Mouse (Mus musculus) NIH3T3 (cell line): Measurements from ENCODE around the gene Ctf2.
"Not testable (repeated sequence)": the region's sequence is repeated elsewhere in the genome, so short reads cannot be mapped to it uniquely, and the experiment has no call there.

Experiments
- DNase-seq: peaks from one replicate; pipeline ENCODE4 v3.0.0-alpha.2; 2012; ENCODE audit warnings: low read depth

The Ctf2 gene

GRCm38 (mm10) chr7:127712461-127713385, 19.2 kb downstream of the Ctf2 start, which contains the start of gene Ctf1:
TSS of gene Ctf1 (plus strand) at chr7:127712736.
- peak; percentile 82 for DNase-seq

DNA sequence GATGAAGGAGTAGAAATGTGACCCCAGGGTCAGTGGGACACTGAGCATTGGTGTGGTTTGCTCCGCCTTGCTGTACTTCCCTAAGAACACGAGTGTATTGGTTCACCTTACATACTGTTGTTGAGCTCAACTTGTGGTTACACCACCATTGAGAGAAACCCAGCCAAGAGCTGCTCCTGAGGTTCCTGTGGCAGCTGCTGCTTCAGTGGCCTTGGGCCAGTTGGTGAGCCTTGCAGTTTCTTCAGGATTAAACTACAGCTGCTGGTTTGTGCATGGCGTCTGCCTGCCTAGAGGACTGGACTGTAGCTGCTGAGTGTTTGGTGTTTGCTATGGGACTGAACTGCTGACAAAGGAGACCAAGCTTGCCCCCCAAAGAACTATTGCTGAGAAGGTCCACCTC, 20.5 kb downstream of the Ctf2 start:
- DNase-seq = peak; percentile 19

GRCm38 (mm10) chr7:127711031-127711430, 20.9 kb downstream of the Ctf2 start:
- DNase-seq = no peak

GRCm38 (mm10) chr7:127709261-127709979, 22.5 kb downstream of the Ctf2 start:
- no peak for DNase-seq

GRCm38 (mm10) chr7:127708207-127709078, 23.5 kb downstream of the Ctf2 start, which contains the start of gene Bcl7c:
TSS of gene Bcl7c (minus strand) at chr7:127708933.
- DNase-seq = peak; percentile 95

DNA sequence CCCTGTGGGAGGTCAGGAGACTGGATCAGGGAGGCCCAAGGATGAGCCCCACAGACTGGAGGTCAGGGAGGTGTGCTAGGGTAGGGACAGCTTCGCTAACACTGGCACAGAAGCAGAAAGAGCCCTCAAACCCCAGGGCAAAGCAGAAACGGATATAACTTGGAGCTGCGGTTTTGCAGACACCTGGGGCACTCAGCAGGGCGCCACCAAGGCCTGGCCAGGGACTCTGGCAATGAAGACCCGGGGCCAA, 24.1 kb downstream of the Ctf2 start:
- no peak for DNase-seq

DNA sequence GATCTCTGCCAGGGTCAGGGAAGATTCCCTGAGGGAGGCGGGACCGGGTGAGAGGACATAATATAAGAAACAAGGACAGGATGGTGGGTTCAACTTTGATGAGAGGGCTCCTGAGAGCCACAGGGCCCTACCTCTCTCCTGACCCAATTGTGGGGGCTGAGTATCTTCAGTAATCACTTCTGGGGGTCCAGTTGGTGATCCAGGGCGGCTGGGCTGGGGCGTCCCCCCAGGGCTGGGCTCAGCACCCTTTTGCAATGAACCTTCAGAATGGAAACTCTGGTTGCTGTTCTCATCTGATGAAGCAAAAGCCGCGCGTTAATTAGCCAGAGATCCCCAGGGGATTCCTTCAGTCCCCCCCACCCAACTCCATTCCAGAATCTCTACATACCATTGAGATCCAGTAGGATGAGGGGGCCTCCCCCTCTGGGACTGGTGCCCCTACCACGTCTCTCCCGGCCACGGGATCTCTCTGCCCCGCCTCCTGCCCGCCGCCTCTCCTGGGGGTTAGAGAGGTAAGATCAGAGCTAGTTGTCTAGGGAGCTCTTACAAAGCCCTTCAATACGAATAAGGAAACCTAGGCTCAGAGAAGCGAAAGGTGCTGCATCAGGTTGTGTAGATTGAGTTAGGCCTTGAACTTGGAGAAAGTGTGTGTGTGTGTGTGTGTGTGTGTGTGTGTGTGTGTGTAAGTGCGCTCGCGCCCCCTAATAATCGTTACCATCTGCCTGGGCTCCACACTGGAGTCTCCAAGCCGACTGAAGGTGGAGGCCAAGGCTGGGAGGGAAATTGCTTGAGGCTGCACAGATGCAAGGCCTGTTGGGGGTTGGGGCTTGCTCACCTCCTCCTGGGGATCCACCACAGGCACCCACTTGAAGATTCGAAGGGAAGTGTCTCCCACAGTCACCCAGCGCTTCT, 24.7 kb downstream of the Ctf2 start:
- peak; percentile 65 for DNase-seq

DNA sequence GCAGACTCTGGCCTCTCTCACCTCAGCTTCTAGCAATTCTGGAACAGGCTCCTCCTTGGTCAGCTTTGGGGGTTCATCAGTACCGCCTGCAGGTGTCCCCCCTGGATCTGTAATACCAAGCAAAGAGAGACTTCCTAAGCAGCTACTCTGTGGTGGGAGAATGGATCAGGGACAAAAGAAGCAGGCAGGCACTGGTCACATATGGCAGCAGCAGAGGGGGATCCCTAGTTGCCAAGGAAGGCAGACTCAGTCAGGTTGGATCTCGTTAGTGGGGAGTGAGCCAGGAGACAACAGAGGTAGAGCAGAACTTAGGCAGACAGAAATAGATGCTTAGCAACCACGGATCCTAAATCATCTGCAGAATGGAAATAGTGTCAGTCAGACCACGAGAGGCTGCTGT, 26.3 kb downstream of the Ctf2 start:
- no peak for DNase-seq

DNA sequence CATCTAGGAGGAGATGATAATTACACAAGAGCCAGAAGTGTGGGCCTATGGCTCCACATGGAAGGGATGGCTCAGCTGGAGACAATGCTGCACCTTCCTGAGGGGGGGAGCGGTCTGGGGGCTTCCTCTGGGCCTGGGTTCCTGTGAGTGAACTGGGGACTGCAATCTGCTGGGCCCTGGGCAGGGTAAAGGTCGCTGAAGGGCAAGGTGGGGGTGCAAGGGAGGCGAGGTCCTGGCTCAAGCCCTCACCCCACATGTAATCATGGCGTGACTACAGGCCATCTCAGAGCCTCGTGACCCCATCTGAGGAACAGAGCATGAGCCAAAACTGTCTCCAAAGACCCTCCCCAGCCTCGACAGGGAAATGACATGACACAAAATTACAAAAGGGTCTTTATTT, 27.4 kb downstream of the Ctf2 start:
- no peak for DNase-seq

DNA sequence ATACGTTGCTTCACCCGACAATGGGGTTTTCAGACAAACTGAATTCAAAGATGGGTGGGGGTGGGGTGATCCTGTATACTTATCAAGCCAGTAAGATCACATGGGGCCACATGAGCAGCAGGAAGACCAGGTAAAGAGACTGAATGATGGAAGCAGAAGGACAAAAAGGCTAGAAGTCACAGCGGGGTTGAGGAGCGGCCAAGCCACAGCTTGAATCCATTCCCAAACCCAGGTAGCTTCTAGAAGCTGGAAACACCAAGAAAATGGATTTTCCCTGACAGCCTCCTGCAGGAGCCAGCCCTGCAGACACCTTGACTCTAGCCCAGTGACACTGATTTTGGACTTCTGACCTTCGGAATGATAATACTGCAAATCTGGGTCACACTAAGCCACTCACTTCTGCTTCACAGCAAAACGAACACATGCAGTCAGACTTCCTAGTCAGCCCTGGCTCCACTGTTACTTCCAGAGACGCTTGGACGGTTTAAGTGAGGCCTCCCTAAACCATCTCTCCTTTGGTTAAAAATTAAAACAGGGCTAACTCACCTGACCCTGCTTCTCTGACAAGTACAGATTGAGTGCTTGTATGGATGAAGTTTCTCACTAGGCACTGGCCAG, 28.3 kb downstream of the Ctf2 start:
- DNase-seq = no peak

DNA sequence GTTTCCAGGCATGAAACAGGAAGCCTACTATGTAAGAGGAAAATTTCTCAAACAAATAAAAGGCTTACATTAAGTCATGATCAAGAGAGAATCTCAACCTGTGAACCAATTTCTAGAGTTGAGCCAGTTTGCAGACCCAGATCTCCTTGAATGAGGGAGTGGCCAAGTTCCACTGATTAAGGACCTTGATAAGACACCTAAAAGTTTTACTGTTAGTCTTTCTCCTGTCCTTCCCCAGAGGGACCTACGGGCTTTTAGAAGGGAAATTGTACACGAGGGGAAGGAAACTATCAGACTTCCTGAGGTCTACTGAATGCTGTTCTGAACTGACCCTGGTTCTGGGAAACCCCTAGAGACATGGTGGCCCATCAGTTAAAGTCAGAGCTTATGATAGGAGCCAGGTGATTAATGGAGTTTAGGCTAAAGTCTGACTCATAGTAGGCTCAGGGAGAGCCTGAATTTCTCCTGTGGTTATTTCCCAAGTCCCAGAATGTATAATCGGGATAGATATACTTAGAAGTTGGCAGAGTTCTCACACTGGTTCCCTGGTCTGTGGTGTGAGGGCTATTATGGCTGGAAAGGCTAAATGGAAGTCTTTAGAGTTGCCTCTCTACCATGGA, 31.1 kb downstream of the Ctf2 start:
- peak; percentile 52 for DNase-seq

DNA sequence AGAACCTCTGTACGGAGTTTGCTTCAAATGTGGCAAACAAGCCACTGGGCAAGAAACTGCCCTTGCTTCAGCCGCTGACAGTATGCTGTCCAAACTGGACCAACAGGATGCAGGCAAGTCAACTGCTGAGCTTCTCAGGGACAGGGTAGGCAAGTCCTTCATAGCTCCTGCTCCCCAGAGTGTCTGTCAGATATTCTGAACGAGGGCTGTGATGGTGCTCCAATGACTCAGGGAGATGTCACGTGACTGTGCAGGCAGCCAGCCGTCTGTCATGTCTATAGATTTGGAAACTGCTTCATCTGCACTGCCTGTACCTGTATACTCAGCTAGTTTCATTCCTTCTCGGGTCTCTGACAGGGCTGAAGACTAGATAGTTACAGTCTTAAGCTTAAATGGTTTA, 33.0 kb downstream of the Ctf2 start:
- no peak for DNase-seq

GRCm38 (mm10) chr7:127693730-127694129, 38.2 kb downstream of the Ctf2 start:
- not testable (repeated sequence) for DNase-seq

GRCm38 (mm10) chr7:127693290-127693689, 38.7 kb downstream of the Ctf2 start:
- no peak for DNase-seq

DNA sequence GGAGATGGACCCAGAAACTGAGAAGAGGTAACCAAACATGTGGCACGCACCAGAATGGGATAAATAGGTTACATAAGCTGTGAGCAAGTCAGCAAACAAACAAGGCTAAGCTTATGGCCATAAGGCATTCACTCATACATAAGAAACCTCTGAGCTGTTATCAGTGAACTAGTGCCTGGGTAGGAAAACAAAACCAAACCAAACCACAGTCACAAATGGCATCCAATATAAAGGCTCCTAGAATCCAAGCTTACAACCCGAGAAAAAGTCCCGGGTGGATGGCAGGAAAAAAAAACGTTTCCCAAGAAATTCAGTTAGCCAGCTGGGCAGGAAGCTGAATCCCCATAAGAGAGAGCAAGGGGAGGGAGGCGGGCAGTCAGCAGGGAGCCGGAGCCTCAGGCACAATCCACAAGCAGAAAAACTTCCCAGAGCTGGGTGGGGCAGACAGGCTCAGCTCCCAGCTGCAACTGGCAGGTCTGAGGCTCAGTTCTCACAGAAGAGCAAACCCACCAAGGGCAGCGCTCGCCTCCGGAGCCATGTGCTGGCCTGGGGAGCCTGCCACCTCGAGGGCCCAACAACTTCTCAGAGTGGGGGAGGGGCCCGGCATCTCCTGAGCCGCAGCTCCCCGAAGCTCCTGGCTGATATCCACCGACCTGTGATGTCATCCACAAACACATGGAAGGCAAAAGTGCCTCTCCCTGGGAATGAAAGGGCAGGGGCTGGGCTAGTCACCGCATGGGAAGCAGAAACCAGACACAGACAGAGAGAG, 40.6 kb downstream of the Ctf2 start:
- DNase-seq = peak; percentile 89

DNA sequence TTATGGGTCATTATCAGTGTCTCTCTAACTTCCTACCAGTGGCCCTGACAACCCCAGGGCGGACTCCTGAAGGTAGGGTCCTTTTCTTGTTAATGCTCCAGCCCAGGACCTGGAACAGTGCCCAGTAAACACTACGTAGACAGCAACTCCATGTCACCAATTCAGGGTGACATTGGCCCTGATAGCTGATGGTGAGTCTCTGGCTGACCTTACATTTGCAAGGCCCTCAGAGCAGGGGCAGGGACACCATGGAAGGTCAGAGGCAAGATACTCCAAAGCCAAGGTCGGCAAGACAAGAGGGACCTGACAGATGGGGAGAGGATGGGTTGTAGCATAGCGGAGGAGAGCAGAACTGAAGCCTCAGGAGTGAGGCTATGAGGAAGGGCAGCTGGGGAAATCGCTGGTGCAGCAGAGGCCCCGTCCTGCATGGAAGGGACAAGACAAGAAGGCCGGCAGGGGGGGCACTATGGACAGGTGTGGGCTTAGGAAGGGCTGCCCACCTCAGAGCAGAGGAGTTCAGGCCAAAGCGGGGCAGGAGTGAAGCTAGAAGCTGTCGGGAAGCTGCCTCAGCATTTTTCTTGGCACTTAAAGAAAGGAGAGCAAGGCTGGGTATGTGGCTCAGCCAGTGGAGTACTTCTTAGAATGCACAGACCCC, 42.2 kb downstream of the Ctf2 start:
- no peak for DNase-seq

DNA sequence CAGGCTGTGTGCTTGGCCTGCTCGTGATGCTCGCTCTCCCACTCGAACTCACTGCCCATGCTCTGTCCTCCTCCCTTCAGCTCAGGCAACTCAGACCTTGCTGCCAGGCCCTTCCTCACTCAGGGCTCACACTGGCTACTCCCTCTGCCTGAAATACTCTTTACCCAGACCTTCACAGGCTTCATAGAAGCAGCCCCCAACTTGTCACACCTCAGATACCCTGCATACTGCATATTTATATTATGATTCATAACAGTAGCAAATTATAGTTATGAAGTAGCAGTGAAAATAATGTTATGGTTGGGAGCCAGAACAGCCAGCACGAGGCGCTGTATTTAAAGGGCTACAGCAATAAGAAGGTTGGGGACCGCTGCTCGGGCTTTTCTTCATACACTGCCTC, 43.0 kb downstream of the Ctf2 start:
- DNase-seq = no peak

- no peak for DNase-seq
Measured at GRCm38 (mm10) chr7:127686740-127687449, 45.1 kb downstream of the Ctf2 start.
